Mouse (Mus musculus): Measurements from ENCODE around the gene Focad.

DNA sequence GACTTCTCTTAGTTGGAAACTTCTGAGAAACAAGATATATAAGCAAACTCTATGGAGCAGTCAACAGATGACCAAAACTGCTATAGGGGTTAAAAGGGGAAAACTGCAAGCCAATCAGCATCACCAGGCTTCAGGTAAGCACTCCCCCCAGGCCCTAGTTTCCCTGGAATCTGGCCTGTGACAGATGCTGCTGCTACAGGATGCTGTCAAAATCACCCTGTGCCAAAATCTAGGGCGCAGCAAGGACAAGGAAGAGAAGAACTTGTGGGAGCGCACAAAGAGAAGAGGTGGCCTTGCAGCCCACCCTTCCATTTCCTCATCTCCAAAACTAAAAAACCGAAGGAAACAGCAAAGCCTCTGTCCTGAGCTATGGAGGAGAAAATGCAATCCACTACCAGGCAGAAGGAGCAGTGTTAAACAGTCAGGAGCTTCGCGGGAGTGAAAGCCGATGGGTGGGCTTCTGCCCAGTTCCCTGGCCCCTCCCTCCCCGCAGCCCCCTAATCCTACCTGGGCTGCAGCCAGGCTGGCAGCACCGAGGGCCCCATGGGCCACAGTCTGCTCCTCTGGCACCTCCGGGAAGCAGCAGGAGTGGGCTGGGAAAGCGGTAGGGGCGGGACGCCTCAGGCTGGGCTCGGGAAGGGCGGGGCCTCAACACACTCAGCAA is 344.0 kb downstream of the Focad start, which contains the start of gene Hacd4:
- TF ChIP-seq TAL1 (IDR thresholded peaks at IDR 0.05; ENCODE audit: low read length) = no peak
- no peak for TF ChIP-seq GATA1 (IDR thresholded peaks at IDR 0.05; ENCODE audit: low read length)
